31 mouse cellular contexts compared by ENCODE assay signal in genomic region chr5:47479908-47480307, GRCm38 (mm10).
"Had no signal": no experiment of that assay in that cellular context is flagged by ENCODE, and none has a peak within 500 bp of the region (broad histone marks: within the 10 kb centered on the region; RNA-seq: fewer than 3 reads in every experiment).

No protein-coding gene starts in this region.

- H3K9ac ChIP-seq: limb, embryonic 12.5 days; limb, embryonic 13.5 days; limb, embryonic 15.5 days; liver, embryonic 12.5 days; liver, embryonic 13.5 days; liver, embryonic 14.5 days; liver, embryonic 15.5 days; liver, postnatal 0 days; lung, embryonic 14.5 days; lung, embryonic 15.5 days; midbrain, embryonic 12.5 days; midbrain, embryonic 13.5 days; midbrain, embryonic 15.5 days had no signal

- ATAC-seq: liver, embryonic 12.5 days; liver, postnatal 0 days; lung, postnatal 0 days; midbrain, embryonic 13.5 days; midbrain, embryonic 15.5 days; midbrain, embryonic 16.5 days had no signal

- H3K27me3 ChIP-seq: limb, embryonic 12.5 days; limb, embryonic 13.5 days; limb, embryonic 15.5 days; liver, embryonic 12.5 days; liver, embryonic 13.5 days; liver, embryonic 15.5 days; lung, embryonic 15.5 days; megakaryocyte, embryonic 14.5 days; midbrain, embryonic 12.5 days; midbrain, embryonic 13.5 days; midbrain, embryonic 15.5 days had no signal

- DNase-seq: left cerebral cortex, postnatal 4 days; liver; liver, embryonic 13.5 days; liver, postnatal 0 days; lung, adult 18-20 months; lung, adult 2 months; lung, embryonic 14.5 days; lung, postnatal 10 days; lung, postnatal 14 days; lung, postnatal 36 days; lung, postnatal 4 days; midbrain, embryonic 14.5 days had no signal

- H3K27ac ChIP-seq: limb, embryonic 10.5 days; limb, embryonic 12.5 days; limb, embryonic 13.5 days; limb, embryonic 15.5 days; liver, embryonic 12.5 days; liver, embryonic 13.5 days; liver, embryonic 14.5 days; liver, embryonic 15.5 days; lung, embryonic 15.5 days; macrophage; midbrain, embryonic 10.5 days; midbrain, embryonic 12.5 days; midbrain, embryonic 13.5 days; midbrain, embryonic 15.5 days had no signal

- H3K4me1 ChIP-seq: limb, embryonic 12.5 days; limb, embryonic 13.5 days; limb, embryonic 15.5 days; liver, embryonic 12.5 days; liver, embryonic 13.5 days; liver, embryonic 15.5 days; lung, embryonic 15.5 days; megakaryocyte, embryonic 14.5 days; midbrain, embryonic 10.5 days; midbrain, embryonic 12.5 days; midbrain, embryonic 13.5 days; midbrain, embryonic 15.5 days had no signal

- H3K36me3 ChIP-seq: limb, embryonic 10.5 days; limb, embryonic 12.5 days; limb, embryonic 13.5 days; limb, embryonic 15.5 days; liver, embryonic 12.5 days; liver, embryonic 13.5 days; liver, embryonic 15.5 days; lung, embryonic 15.5 days; midbrain, embryonic 10.5 days; midbrain, embryonic 12.5 days; midbrain, embryonic 13.5 days; midbrain, embryonic 15.5 days had no signal

- H3K4me3 ChIP-seq: limb, embryonic 10.5 days; limb, embryonic 12.5 days; limb, embryonic 13.5 days; limb, embryonic 15.5 days; liver, embryonic 12.5 days; liver, embryonic 13.5 days; liver, embryonic 15.5 days; lung, embryonic 15.5 days; megakaryocyte, embryonic 14.5 days; midbrain, embryonic 10.5 days; midbrain, embryonic 12.5 days; midbrain, embryonic 13.5 days; midbrain, embryonic 15.5 days; myocyte had no signal

- H3K4me2 ChIP-seq: limb, embryonic 12.5 days; limb, embryonic 13.5 days; limb, embryonic 15.5 days; liver, embryonic 11.5 days; liver, embryonic 12.5 days; liver, embryonic 13.5 days; liver, embryonic 15.5 days; lung, embryonic 14.5 days; lung, embryonic 15.5 days; midbrain, embryonic 11.5 days; midbrain, embryonic 12.5 days; midbrain, embryonic 13.5 days; midbrain, embryonic 15.5 days had no signal

- H3K9me3 ChIP-seq: limb, embryonic 10.5 days; limb, embryonic 12.5 days; limb, embryonic 13.5 days; limb, embryonic 15.5 days; liver, embryonic 12.5 days; liver, embryonic 13.5 days; liver, embryonic 15.5 days; lung, embryonic 15.5 days; megakaryocyte, embryonic 14.5 days; midbrain, embryonic 10.5 days; midbrain, embryonic 12.5 days; midbrain, embryonic 13.5 days; midbrain, embryonic 15.5 days had no signal
